Mouse (Mus musculus) neutrophil, adult 5-6 weeks (primary cell): ENCODE data around the gene Cdk5. TPM values are rescaled to one million over a fixed set of nuclear protein-coding genes. Genes with fewer than 3 reads are reported as not detected.

Source experiments
- ATAC-seq: fragments of 151-379, 151-347 bp; 2 replicates; pipeline ENCODE4 v1.8.0; 2017; ENCODE audit warnings: mild to moderate bottlenecking, moderate TSS enrichment; ENCODE audit not compliant: insufficient number of reproducible peaks, poor library complexity, low FRiP score, severe bottlenecking; ENCODE audit errors: extremely low read depth
- total RNA-seq: library from RNA; stranded (forward); fragments of 200-1000 nt; gene quantifications from 2 replicates; pipeline ENCODE4 v1.2.3, GENCODE M21; 2017

Gene Cdk5
- total RNA-seq, 1 experiment from 2014 or later: 30.0 TPM

- no peak for ATAC-seq
Observed at GRCm38 (mm10) chr5:24441187-24441586, 17.9 kb upstream of the Cdk5 start.

- no peak for ATAC-seq
Observed at GRCm38 (mm10) chr5:24433993-24434392, 10.7 kb upstream of the Cdk5 start.

- ATAC-seq: no peak
Observed at GRCm38 (mm10) chr5:24428596-24428995, 5.3 kb upstream of the Cdk5 start.

- no peak for ATAC-seq
Observed at GRCm38 (mm10) chr5:24427981-24428402, 4.7 kb upstream of the Cdk5 start.

- ATAC-seq: no peak
Observed at GRCm38 (mm10) chr5:24427285-24427633, 3.9 kb upstream of the Cdk5 start.

GRCm38 (mm10) chr5:24426556-24427284, 3.4 kb upstream of the Cdk5 start:
- ATAC-seq: no peak

- ATAC-seq: no peak
Observed at GRCm38 (mm10) chr5:24426037-24426432, 2.7 kb upstream of the Cdk5 start.

- ATAC-seq: no peak
Observed at GRCm38 (mm10) chr5:24425421-24426036, 2.2 kb upstream of the Cdk5 start.

GRCm38 (mm10) chr5:24424861-24425411, 1.6 kb upstream of the Cdk5 start:
- ATAC-seq: 0 out of 2 replicates have a peak, but pooled peaks have one; percentile 6

- ATAC-seq: no peak
Observed at GRCm38 (mm10) chr5:24424004-24424781, 863 bp upstream of the Cdk5 start.

GRCm38 (mm10) chr5:24420381-24420780, 2.9 kb downstream of the Cdk5 start:
- ATAC-seq: no peak

GRCm38 (mm10) chr5:24417587-24417986, 5.7 kb downstream of the Cdk5 start:
- no peak for ATAC-seq

GRCm38 (mm10) chr5:24416222-24416736, 7.1 kb downstream of the Cdk5 start:
- peak; percentile 65 for ATAC-seq

- no peak for ATAC-seq
Observed at GRCm38 (mm10) chr5:24413938-24414337, 9.4 kb downstream of the Cdk5 start.

- ATAC-seq: no peak
Observed at GRCm38 (mm10) chr5:24413042-24413693, 10.2 kb downstream of the Cdk5 start, which contains the start of gene Asic3. Gene Asic3 (plus strand): TSS chr5:24413392.

GRCm38 (mm10) chr5:24412063-24412462, 11.3 kb downstream of the Cdk5 start:
- ATAC-seq: no peak

- ATAC-seq: no peak
Observed at GRCm38 (mm10) chr5:24409466-24409865, 13.9 kb downstream of the Cdk5 start.

GRCm38 (mm10) chr5:24408651-24409050, 14.7 kb downstream of the Cdk5 start:
- ATAC-seq: no peak

- ATAC-seq: no peak
Observed at GRCm38 (mm10) chr5:24405389-24405876, 17.9 kb downstream of the Cdk5 start.
